Mouse (Mus musculus) CD4-positive, CD25-positive, alpha-beta regulatory T cell, adult 4 months (primary cell): ENCODE data around the gene Scml4. TPM values are rescaled to one million over a fixed set of nuclear protein-coding genes. Genes with fewer than 3 reads are reported as not detected.
A peak's percentile ranks its signal among the peaks of the same experiment; 100 is the strongest.

Source experiments
- ATAC-seq: one replicate; pipeline ENCODE4 v1.8.0; 2017
- polyA plus RNA-seq, 2 experiments: library from polyadenylated mRNA; unstranded; fragments of 100-300 nt; shearing (Covaris generic); gene quantifications; one replicate each; pipeline ENCODE4 v1.2.1; 2017

The Scml4 gene
- polyA plus RNA-seq, 2 experiments from 2014 or later: 56.6 to 87.8 TPM

DNA sequence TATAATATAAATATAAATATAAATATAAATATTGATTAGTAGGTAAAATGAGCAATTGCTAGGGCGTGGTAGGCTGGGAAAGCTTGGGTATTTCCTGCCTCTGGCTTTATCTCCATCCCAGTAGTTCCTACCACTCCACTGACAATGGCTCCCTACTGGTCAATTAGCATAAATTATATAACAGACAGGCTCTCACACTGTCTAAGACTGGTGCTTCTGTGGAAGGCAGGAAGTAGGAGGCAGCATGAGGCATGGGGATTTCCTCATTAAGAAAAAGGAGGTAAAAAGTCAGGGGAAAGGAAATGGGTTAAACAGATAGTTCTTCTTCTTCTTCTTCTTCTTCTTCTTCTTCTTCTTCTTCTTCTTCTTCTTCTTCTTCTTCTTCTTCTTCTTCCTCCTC is 48.4 kb downstream of the Scml4 start:
- ATAC-seq: peak; percentile 89

DNA sequence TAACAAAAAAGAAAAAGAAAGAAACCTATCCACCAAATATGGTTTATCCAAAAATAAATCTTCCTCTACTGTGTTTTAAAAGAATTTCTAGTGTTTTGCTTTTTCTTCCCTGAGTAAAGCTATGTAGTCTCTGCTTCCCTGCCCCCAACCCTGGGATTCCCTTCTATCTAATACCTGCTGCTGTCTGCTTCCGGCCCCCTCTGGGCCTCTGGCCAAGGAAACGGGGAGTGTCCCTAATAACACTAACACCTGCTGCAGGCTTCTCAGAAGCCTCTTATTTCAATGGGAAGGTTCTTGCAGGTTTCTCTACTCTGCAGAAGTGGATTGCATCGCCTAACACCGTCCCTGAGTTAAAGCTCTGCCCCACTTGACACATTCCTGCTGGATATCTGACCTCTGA is 50.4 kb downstream of the Scml4 start:
- ATAC-seq: no peak

DNA sequence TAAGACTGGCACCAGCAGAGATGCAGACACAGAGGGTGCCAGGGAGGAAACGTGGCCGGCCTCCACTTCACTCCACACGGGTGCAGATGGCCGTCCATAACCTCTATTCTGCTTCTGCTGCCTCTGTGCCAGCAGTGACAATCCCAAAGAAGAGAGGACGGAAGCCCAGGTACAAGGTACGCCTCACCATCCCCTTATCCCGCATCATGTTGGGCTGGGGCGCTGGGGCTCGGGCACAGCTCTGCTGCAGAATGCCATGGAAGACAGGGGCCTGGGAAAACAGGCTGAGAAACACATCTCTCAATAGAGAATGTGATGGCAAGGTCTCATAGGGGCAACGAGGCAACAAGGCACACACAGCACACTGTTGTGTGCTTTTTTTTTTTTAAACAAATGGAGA is 51.9 kb downstream of the Scml4 start:
- no peak for ATAC-seq

DNA sequence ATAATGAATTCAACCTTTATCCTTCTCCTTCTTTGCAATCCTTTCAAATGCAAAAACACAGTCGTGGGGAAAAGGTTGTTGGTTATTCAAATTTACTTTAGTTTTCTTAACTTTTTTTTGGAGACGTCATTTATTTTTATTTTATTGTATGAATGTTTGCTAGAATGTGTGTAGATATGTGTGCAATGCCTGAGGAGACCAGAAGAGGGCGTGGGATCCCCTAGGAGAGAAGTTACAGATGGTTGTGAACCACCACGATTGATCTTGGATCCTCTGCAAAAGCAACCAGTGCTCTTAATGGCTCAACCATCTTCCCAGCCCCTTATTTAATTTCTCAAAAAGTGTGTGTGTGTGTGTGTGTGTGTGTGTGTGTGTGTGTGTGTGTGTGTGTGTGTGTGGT is 53.0 kb downstream of the Scml4 start:
- ATAC-seq: no peak

DNA sequence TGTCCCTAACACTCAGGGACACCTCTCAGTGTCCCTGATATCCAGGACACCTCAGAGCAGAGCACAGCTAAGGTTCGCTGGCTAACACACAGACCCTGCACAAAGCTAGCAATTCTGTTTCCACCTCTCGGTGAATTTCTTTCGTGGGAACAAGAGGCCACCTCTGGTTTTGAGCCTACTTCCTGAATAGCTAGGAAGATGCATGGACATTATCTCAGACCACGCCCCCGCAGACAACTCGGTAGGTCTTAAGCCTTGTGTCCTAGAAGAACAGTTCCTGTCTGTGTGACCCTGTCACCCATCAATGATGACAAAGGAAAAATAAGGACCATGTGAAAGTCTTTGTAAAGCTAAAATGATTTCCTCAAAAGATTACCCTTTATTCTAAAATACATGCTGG is 54.0 kb downstream of the Scml4 start:
- no peak for ATAC-seq

DNA sequence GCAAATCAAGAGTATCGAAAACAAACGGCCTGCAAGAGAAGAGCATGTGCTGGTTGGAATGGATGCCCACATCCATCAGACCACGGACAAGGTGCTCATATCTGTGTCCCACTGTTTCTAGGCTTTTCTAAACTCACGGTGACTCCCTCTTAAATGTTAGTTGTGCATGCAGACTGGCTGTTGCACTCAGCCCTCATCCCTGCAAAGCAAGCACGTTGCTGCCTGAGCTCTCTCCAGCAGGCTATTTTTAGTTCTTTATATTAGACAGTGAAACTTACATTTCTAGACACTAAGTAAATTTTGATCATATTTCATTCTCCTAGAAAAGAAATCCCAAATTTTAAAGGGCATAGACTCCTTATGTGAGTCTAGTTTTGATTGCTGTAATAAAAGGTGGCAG is 57.2 kb downstream of the Scml4 start:
- no peak for ATAC-seq

DNA sequence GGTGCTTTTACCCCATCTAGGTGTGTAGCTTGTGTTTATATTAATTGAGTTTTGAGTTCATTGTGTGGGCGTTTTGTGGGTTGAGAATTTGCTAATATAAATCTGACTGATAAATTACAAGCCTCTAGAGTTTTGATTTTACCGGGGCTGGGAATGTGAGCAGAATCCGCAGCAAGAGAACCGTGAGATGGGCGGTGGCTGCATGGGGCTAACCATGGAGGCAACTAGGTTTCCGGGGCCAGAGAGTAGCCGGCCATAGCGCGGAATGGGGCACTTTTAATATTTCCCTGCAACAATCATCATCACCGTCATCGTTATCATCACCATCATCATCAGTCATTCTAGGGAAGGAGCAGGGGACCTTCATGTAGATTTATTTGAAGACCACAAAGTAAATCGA is 59.6 kb downstream of the Scml4 start:
- no peak for ATAC-seq

DNA sequence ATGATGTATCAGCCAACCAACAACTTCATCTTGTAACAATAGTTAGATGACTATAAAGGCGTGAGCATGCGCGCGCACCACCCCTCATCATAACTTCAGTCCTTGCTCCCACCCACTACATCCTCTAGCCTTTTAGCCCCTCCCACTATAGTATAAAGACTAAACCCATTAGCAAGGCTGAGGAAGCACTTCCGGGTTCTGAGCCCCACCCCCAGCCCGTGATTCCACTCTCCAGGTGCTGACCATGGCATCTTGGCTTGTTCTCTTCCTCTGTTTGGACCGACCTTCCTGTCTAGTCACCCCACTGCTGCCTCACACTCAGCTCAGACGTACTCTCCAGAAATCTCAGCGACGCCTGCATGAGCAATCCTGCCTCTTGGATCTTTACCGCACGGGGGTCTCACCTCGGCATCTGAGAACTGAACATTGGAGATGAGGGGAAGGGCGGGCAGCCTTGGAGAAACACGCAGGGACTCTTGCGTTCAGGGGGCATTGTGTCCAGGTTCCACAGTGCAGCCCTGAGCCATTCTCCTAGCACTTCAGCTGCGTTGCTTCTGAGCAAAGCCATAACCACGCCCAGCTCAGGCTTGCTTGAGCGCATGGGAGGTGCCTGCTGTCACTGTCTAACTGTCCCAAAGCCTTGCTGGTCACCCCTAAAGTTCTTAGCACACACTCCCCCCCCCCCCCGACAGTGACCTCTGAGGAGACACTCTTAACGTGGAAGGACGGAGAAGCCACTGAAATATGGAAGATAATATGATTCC is 65.1 kb downstream of the Scml4 start:
- no peak for ATAC-seq

DNA sequence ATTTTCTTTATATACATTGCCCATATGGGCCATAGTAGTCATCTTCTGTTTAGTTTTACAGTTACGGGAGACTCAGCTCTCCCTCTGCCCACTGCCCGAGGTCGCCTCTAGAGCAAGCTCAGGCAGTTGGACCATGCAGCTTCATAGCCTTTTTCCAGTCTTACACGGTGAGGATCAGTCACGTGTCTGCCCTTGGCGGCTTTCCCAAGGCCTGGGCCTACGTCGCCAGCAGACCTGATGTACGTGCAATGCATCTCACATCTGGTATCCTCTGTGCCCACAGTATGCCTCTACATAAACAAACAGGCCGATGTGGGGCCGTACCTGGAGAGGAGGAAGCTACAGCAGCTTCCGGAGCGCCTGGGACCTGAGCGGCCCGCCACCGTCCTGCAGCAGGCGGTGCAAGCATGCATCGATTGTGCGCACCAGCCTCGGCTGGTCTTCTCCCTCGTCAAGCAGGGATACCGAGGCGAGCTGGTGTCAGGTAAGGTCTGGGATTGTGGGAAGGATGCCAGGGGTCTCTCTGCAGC is 70.0 kb downstream of the Scml4 start:
- no peak for ATAC-seq

DNA sequence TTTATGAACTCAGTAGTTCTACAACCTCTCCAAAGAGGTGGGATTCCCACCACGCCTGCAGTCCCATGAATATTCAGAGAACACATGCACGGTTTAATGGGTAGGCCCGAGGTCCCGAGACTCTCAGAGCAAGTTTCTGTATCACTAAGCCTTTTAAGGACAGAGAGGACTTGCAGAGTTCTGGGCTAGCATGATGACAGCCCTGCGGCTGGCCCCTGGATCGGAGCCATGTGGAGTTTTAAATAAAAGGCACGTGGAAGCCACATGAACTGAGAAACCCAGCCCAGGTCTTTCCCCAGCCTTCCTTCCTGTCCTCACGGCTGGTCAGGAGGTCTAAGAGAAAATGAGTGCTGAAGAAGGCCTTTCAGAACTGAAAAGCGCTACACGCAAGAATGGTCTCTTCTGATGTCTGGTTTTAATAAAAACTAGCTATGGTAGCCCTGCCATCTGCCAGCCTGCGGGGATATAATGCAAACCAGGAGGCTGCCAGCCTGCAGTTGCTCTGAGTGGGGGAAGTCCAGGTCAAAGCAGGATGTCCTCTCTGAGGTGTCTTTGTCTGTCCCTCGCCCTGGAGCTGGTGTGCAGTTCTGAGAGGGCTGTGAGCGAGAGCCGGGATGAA is 72.8 kb downstream of the Scml4 start:
- ATAC-seq: no peak

DNA sequence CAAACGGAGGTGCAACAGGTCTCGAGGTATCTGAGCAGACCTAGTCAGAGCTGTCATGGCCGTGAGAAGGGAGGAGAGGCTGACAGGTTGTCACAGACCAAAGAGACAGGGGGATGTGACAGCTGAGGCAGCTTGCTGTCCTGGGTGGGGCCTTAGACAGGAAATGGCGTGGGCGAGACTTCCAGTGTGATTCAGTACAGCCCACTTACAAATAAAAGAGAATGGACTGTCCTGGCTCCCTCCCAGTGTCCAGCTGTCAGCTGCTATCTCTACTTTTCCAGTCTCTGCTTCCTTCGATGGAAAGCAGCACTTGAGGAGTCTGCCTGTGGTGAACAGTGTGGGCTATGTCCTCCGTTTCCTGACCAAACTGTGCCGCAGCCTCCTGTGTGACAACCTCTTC is 74.5 kb downstream of the Scml4 start:
- ATAC-seq: peak; percentile 70

DNA sequence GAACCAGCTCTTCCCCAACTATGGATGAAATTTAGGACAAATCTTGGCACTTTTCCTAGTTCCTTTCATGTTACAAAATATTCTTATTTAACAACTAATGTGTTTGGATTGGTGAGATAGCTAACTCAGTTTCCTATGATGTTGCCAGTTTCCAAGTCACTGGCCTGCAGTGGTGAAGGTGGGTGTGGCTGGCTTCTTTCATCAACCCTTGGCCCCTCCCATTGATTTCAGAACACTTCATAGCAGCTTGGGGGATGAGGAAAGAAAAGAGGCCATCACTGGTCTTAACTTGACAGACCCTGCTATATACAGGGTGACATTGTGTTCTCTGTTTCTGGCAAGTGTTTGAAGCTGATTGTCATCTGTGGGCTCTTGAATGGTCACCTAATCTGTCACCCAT is 76.0 kb downstream of the Scml4 start:
- no peak for ATAC-seq

DNA sequence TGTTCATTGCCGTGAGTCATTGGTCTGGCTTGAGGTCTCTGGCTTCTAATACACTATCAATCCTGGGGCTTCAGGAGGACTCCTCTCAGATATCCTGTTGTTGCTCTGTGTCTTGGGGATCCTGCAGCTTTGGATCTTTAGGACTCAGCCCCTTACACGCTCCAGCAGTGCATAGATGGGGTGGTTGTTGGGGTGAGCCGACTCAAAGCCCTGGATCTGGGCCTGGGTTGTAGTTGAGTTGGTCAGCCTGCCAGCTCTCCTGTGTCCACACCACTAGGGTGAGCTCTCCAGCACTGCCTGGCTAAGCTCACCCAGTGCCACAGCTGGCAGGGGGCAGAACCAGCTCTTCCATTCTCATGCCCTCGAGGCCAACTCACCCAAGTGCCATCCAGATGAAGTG is 78.2 kb downstream of the Scml4 start:
- ATAC-seq: no peak

DNA sequence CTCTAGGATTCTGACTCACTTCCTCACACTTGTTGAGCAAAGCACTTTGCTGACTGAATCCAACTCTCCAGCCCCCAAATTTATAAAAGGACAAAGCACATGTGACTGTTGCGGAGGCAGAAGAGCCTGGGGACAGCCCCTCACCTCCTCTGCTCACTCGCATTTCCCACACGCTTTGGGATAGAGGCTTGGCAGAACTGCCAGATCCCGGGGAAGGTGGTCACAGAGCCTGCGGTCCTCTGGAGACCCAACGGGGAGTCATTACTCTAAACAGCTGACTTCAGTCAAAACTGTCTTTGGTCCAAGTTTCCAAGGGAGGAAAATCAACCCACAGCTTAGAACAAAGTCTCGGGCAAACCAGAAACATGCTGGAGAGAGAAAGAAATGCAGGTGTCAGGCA is 79.5 kb downstream of the Scml4 start:
- ATAC-seq: no peak

DNA sequence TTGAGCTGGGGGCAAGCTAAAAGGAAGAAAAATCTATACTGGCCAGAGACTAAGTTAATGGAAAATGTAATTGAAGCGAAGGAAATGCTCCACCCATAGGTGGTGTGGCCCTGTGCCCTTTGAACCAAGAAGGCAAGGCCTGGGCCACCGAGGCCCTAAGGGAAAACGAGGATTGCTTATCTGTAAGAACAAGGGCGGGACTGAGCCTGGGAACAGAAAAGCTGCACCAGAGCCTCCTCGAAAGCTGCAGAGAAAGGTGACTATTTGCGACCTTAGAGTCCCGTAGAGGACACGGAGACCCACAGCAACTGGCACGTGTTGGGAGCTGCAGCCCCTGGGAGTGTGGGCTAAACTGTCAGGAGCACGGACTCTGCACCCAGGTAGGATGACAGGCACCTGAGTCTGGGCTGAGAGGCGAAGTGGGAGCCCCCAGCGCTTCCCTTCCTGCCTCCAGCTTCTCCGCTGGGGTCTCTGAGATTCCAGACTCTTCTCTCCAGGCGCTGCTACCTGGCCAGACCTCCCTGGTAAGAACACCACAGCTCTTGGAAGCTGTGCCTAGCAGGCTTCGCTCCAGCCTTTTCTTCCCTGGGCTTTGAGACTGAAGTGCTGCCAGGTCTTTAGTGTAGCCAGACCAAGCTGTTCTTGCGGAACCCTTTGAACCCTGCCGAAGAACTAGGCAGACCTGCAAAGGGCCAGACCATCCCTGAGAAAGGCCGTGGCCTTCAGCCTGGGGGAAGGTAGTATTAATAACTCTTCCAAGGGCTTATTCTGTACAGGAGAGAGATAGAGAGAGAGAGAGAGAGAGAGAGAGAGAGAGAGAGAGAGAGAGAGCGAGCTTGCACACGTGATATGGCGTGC is 80.3 kb downstream of the Scml4 start:
- no peak for ATAC-seq

DNA sequence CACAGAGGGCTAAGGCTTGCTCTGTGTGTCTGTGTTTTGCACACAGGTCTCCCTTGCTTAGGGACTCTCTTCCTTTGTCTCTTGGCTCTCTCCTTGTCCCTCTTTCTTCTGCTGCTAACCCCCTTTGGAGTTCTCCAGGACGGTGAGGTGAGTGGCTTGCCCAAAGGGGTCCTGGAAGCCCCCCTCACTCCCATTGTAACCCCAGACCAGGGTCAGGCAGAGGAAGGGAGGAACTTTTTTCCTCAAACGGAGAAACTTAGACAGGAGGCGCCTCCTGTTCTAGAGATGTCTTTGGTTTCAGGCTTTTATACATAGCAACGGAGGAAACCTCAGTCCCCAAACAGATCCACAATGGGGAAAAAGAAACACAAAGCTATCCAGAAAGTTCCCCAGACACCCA is 81.1 kb downstream of the Scml4 start:
- ATAC-seq: no peak

DNA sequence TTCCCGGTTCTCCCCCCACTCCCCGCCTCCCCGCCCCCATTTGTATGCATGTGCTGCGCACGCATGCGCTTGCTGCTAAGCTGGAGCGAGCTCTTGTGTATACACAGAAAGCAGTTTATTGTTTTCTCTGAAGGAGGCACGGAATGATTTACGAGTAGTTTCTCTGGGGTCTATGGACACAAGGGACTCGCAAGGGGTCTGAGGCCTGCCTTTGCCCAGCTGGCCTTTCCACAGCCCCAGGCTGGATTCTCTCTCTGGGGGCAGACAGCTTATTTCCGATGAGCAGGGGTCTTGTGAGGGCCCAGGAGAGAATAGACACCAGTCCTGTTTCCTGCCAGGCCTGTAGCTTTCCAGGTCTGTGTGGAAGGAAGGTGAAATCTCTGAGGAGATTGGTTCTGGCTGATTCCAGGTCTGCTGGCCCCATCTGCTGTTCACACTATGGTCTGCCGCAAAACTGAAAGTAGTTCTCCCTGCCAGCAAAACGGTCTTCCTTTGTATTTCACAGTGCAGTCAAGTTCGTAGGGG is 81.6 kb downstream of the Scml4 start:
- peak; percentile 78 for ATAC-seq

DNA sequence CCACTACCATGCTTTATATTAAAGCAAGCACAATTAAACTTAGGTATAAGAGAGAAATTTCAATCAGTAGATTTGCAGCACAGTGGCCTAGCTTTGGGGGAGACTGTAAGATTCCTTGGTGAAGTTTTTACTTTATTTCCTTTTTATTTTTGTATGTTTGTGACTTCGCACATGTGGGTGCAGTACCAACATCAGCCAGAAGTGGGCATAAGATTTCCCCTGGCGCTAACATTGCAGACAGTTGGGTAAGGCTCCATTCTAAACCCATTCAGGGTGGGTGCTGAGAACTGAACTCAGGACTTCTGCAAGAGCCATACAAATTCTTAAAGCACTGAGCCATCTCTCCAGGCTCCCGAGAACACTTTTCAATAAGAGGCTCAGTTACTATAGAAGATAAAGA is 82.1 kb downstream of the Scml4 start:
- peak; percentile 41 for ATAC-seq

DNA sequence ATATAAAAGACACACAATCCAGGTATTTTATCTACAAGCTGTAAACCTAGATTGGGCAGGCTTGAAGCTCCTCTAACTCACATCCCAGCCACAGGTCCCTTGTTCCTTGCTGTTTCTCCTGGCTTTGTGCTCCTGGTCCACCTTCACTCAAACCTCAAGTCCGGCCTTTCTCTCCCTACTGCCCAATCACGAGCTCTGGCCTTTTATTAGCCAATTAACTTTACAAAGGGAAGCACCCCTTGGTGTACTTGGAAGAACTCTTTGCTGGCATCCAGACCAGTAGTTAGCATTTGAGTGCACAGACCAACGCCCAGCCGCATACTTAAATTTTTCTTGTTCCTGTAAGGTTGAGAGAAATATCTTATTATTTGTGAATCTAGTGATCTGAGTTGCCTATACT is 85.1 kb downstream of the Scml4 start:
- ATAC-seq: no peak

DNA sequence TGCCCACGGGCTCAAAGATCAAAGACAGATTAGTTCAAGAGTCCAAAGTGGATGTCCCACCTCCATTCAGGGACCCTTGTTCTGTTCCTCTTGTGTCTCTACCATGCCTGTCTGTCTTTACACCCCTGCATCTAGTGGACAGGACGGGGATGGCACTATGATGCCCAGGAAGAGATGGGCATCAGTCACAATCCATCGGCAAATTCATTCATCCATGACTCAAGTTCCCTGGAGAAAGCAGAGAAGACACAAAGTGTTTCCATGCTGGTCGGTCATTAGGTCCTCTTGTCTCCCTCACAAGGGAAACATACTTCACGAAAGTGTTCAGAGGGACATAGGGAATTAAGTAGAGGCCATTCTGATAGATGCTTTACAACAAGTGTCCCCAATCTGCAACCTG is 87.2 kb downstream of the Scml4 start:
- no peak for ATAC-seq

DNA sequence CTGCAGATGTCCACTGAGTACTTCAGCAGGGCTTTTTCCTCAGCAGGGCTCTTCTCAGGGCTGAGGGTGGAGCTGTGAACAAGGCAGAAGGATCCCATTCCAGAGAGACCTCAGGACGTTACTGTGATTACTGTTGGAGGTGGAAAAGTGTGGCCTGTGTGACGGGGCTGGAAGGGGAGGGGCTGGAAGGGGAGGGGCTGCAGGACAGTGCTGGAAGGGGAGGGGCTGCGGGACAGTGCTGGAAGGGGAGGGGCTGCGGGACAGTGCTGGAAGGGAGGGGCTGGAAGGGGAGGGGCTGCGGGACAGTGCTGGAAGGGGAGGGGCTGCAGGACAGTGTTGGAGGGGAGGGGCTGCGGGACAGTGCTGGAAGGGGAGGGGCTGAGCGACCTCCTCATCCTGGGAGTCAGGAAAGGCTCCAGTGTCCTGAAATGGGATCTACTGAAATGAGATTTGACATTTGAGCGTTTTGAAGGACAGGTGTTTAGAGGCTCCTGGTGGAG is 90.1 kb downstream of the Scml4 start:
- ATAC-seq: no peak

DNA sequence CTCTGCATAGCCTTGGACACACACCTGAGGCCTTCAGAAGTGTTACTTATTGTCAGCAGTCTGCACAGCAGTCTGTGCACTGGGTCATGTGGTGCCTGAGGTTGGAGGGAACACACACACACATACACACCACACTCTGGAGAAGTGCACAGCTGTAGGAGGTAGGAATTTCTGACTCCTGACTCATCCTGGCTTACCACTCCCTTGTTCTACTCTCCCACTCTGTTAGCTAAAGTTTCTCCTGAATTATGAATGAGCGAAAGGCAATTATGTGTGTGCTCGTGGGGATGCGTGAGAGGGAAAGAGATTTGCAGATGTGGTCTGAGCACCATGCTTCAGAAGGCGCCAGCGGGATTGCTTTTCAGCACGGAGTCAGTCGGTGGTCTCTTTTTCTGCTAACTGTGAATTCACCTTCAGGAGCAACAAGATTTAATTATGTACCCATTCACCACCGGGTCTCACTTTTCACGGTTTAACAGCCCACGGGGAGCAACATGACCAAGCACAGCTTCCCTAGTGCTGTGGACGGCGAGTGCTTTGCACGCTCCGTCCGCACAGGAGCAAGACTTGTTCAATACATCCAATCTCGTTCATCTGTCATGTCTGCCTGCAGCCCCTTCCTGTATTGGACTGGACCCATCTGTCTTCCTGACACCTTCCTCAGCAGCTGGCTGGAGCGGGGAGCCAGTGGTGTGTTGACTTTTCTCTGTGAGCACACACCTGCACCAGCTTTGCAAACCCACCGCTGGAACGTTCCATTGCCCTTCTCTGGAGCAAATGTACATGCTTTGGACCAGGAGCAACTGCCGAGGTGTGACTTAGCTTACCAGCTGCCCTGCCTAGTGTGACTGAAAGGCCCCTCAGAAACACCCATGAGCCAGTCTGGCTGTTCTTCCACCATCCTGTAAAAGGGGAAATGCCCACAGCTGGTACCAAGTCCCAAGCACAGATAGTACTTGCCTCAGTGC is 91.2 kb downstream of the Scml4 start:
- no peak for ATAC-seq
